8 mouse cellular contexts compared by ENCODE assay signal in the genomic region with DNA sequence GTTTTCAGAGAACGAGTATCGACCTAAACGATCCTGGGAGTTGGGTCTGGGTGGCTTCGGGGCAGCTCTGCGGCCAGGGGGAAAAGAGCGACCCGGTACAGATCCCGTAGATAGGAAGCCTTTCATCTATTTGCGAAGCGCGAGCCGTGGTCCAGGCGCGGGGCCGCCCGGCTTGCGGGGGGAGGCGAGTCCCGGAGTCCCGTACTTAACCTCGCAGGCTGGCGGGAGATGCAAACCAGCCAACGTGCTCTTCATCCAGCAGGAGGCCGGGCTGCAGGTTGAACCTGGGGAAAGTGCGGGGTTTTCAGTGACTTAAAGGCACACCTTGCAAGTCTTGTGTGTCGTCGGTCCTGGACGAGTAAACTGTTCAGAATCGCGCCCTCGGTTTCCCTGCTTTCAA. TPM values are rescaled to one million over a fixed set of nuclear protein-coding genes. Genes with fewer than 3 reads are reported as not detected.
DNase-seq lines count a peak whose midpoint lies in the region; ATAC-seq lines count a peak whose summit lies in the region.

No protein-coding gene starts in this region.

- peak; percentile 32 for DNase-seq in embryo, embryonic 10 days (ENCODE audit: low spot score)
- no peak for DNase-seq in embryo, embryonic 10.5 days (ENCODE audit: low spot score)
- peak; percentile 29 for DNase-seq in right cerebral cortex, adult 18-20 months
- DNase-seq in right cerebral cortex, postnatal 14 days = no peak
- DNase-seq in adrenal gland, adult 2 months = no peak

- peaks cover 31% of the 10 kb centered on the region for H3K4me1 ChIP-seq in forebrain, embryonic 12.5 days
- H3K4me1 ChIP-seq in limb, embryonic 15.5 days = peaks cover 16% of the 10 kb centered on the region
- peaks cover 16% of the 10 kb centered on the region; the same call in 1 of the 2 replicates for H3K4me1 ChIP-seq in neural tube, embryonic 14.5 days (ENCODE audit: control insufficient read depth, insufficient read depth, low read length)

- H3K9ac ChIP-seq in forebrain, embryonic 12.5 days = peak overlapping the region; percentile 90
- H3K9ac ChIP-seq in limb, embryonic 15.5 days = peak overlapping the region; percentile 85
- peak overlapping the region; percentile 80 for H3K9ac ChIP-seq in neural tube, embryonic 14.5 days (replicated peaks; ENCODE audit: low read depth, low read length)

- H3K27me3 ChIP-seq in forebrain, embryonic 12.5 days = no peaks in the 10 kb centered on the region
- H3K27me3 ChIP-seq in limb, embryonic 15.5 days = no peaks in the 10 kb centered on the region
- no peaks in the 10 kb centered on the region for H3K27me3 ChIP-seq in neural tube, embryonic 14.5 days (ENCODE audit: control insufficient read depth, insufficient read depth, low read length)

- peak overlapping the region; percentile 76 for H3K27ac ChIP-seq in forebrain, embryonic 12.5 days
- H3K27ac ChIP-seq in limb, embryonic 15.5 days = peak overlapping the region; percentile 64
- peak overlapping the region; percentile 74 for H3K27ac ChIP-seq in neural tube, embryonic 14.5 days (ENCODE audit: low read depth, low read length)

- peak overlapping the region; percentile 61 for H3K4me2 ChIP-seq in forebrain, embryonic 12.5 days
- H3K4me2 ChIP-seq in limb, embryonic 15.5 days = peak overlapping the region; percentile 69
- H3K4me2 ChIP-seq in neural tube, embryonic 14.5 days (ENCODE audit: low read depth, low read length) = peak overlapping the region; percentile 67

- H3K4me3 ChIP-seq in forebrain, embryonic 12.5 days (replicated peaks) = peak overlapping the region; percentile 81
- H3K4me3 ChIP-seq in limb, embryonic 15.5 days = peak overlapping the region; percentile 93
- H3K4me3 ChIP-seq in neural tube, embryonic 14.5 days (ENCODE audit: low read depth, low read length) = peak overlapping the region; percentile 64

- no peak; the same call in 1 of the 2 replicates for ATAC-seq in forebrain, embryonic 12.5 days (ENCODE audit: low FRiP score)
- 0 out of 2 replicates have a peak, but pooled peaks have one; percentile 2 for ATAC-seq in limb, embryonic 15.5 days (ENCODE audit: insufficient number of reproducible peaks, low FRiP score, low TSS enrichment, low read depth)
- ATAC-seq in neural tube, embryonic 14.5 days (ENCODE audit: low read depth) = peak; percentile 58

- no peaks in the 10 kb centered on the region for H3K9me3 ChIP-seq in forebrain, embryonic 12.5 days
- no peaks in the 10 kb centered on the region for H3K9me3 ChIP-seq in limb, embryonic 15.5 days
- no peaks in the 10 kb centered on the region for H3K9me3 ChIP-seq in neural tube, embryonic 14.5 days (ENCODE audit: control insufficient read depth, low read length)

- WGBS in forebrain, embryonic 12.5 days = under 1% methylated on average over 31 of the region's 31 CpGs
- under 1% methylated on average over 31 of the region's 31 CpGs for WGBS in limb, embryonic 15.5 days
- WGBS in neural tube, embryonic 14.5 days = under 1% methylated on average over 31 of the region's 31 CpGs

- peaks cover 44% of the 10 kb centered on the region for H3K36me3 ChIP-seq in forebrain, embryonic 12.5 days (replicated peaks)
- peaks cover 46% of the 10 kb centered on the region for H3K36me3 ChIP-seq in limb, embryonic 15.5 days
- peaks cover 25% of the 10 kb centered on the region; the same call in 1 of the 2 replicates for H3K36me3 ChIP-seq in neural tube, embryonic 14.5 days (ENCODE audit: control insufficient read depth, insufficient read depth, low read length)

RNA-seq across cellular contexts. Expression of a gene that starts 0.3 kb away (rescaled TPM):
- 73.9 and 81.9 TPM in 2 replicates for polyA plus RNA-seq in forebrain, embryonic 12.5 days (2016; fragmentation: Nextera tagmentation; extraction: Ambion mirVana)
- 31.2 and 32.0 TPM in 2 replicates for polyA plus RNA-seq in limb, embryonic 15.5 days (2015; fragmentation: Nextera tagmentation; extraction: Ambion mirVana)
- 55.8 and 61.7 TPM in 2 replicates for polyA plus RNA-seq in neural tube, embryonic 14.5 days (2014; fragmentation: Nextera tagmentation; extraction: Ambion mirVana)
- total RNA-seq in adrenal gland, adult 2 months (2021) = 10 to 100 TPM; 34.3 to 39.5 TPM
- polyA plus RNA-seq in adrenal gland, adult 2 months (2012; rRNA removed) = 14.0 TPM in 2 replicates

RNA-seq across cellular contexts. Expression of a gene that starts 0.5 kb away (rescaled TPM):
- polyA plus RNA-seq in forebrain, embryonic 12.5 days (2016; fragmentation: Nextera tagmentation; extraction: Ambion mirVana) = 34.9 and 38.3 TPM in 2 replicates
- polyA plus RNA-seq in limb, embryonic 15.5 days (2015; fragmentation: Nextera tagmentation; extraction: Ambion mirVana) = 31.3 and 34.3 TPM in 2 replicates
- 37.5 and 39.4 TPM in 2 replicates for polyA plus RNA-seq in neural tube, embryonic 14.5 days (2014; fragmentation: Nextera tagmentation; extraction: Ambion mirVana)
- total RNA-seq in adrenal gland, adult 2 months (2021) = 10 to 100 TPM; 11.5 to 13.9 TPM
- 8.8 and 10.8 TPM in 2 replicates for polyA plus RNA-seq in adrenal gland, adult 2 months (2012; rRNA removed)

Comparison
In these comparisons a context has a peak if more than half of its experiments do, and no peak if none do; other contexts are left out.
1. DNase-seq: peak in embryo, embryonic 10 days (single experiment) and right cerebral cortex, adult 18-20 months (single experiment); none in embryo, embryonic 10.5 days (single experiment), right cerebral cortex, postnatal 14 days (single experiment) and adrenal gland, adult 2 months (single experiment).
2. Peak in every context shown above with its lines, with median percentiles within 50 percentile points of each other: H3K27ac ChIP-seq, H3K4me2 ChIP-seq, H3K4me3 ChIP-seq and H3K9ac ChIP-seq.